Mouse (Mus musculus) left cerebral cortex, postnatal 14 days (tissue): ENCODE results near the gene Plekha7. TPM values are rescaled to one million over a fixed set of nuclear protein-coding genes. Genes with fewer than 3 reads are reported as not detected.

Experiments
- DNase-seq, 2 experiments: peaks; one replicate each; pipeline ENCODE4 v3.0.0; 2021 to 2022; ENCODE audit warnings: low spot score in 2 of 2, mixed read lengths in 1 of 2
- intact Hi-C: fragments of 180-260 bp; cut with DNase I; formaldehyde crosslinking; loops from one replicate; pipeline ENCODE4 v1.15.1; 2025
- total RNA-seq, 2 experiments: library from RNA; stranded (reverse); gene quantifications; 2 replicates each; pipeline ENCODE4 v1.2.3; 2021

Gene Plekha7
- total RNA-seq, 2 experiments from 2014 or later, result 21.0 to 23.5 TPM

DNA sequence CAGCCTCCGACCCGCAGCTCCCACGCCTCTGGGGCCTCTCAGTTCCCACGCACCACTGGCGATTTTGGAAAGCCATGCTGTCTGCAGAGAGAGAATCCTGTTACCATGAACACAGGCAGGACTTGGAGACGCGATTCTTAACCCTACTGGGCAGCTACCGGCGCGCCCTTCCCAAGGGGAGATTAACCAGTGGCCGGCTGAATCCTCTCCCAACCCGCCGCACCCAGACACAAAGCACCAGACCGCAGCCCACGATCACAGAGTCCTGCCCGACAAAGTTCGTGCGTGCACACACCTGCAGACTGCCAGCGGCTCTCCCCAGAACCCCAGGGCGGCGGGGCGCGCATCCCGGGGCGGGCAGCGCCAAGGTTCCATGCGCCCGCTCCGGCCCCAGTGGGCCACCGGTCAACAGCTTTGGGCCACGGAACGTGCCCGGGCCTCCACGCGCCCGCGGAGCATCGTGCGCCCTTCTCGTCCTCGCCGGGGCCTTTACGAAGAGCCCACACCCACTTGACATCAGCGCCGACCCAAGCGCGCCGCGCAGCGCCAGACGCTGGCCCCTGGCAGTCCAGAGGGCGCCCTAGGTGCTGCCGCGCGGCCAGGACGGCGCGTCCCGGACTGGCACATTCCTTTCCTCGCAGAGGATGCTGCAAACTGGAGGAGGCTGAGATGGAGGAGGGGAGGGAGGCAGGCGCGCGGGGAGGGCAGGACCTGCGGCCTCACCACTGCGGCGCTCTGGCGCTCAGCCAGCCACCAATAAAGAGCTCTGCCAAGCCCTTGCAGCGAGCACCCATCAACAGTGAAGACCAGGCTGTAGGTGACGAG, 70.8 kb downstream of the Plekha7 start:
- DNase-seq, result no peak

DNA sequence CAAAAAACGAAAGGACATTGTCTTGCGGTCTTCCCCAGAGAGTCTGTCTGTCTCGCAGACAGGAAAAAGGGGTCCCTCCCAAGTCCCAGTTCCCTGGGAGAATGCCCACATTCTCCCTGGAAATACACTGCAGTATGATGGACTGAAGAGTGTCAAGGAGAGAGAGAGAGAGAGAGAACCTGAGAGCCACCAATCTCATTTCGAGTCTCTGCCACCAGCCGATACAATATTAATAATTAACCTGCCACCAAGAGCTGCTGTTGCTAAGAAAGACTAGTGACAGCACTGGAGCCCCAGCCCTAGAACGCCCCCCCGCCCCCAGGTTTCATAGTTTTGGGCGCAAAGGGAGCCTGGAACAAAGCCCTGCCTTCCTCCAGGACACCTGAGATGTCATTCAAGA, 71.6 kb downstream of the Plekha7 start:
- intact Hi-C loops, result loop anchor here (5.0 kb wide), 1 partner anchor 74 kb away; no protein-coding TSS in a partner anchor
- DNase-seq, result no peak

More for the DNA sequence above, 70.8 kb downstream of the Plekha7 start:
- intact Hi-C loops, result loop anchor here (5.0 kb wide), 1 partner anchor 75 kb away; no protein-coding TSS in a partner anchor

DNA sequence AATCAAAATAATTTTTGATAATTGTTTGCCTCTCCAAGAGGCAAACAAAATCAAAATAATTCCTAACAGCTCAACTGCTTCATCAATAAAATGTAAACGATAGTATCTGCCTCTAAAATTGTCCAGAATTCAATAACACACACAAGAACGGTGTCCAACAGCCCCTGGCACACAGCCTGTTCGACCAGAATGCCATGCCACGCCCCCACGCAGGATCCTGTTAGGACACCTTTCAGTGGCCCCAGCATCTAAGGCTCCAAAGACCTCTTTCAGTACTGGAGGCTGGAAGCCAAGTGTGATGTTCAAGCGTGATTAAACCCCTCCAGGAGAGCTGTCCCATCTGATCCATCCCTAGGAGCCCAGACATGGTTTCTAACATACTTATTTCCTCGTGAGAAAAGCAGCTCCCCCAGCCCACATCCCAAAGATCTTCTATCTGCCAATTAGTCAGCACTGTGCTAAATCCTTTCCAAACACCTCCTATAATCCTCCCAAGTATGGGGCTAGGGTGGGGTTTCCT, 73.8 kb downstream of the Plekha7 start:
- no peak for DNase-seq
- intact Hi-C loops, result no loop called here

DNA sequence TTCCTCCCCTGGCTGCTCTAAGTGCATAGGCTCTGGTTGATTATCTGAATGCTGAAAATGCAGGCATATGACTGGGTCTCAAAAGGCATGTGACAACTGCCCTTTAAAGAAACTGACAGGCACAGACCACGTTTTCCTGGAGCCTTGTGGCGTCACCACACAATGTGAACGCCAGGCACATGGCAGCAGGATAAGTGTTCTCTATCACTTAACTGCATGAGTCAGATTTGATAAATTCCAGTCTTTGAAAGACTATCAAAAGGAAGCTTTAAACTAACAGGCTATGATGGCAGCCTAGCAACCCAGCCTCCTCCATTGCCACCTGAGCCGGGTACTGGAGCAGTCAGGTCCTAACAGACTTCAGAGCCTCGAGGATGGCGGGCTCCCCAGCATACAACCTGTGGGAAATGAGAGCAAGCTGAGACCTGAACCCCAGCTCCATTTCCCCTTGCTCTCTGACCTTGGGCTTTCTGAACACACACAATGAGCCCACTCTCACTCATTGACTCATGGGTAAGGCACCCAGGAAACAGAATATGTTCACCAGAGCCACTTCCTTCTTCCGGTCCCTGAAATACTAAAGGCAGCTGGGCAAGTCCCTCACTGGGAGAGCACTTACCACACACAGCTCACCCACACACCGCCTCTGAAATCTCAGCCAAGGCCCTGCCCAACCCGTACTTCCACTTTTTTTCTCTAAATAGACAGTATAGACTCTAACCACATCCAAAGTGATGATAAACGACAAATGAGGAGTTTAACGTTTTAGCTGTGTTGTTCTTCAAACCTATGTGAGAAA, 77.2 kb downstream of the Plekha7 start:
- peak in 1 of 2 experiments; percentile 37 for DNase-seq
- intact Hi-C loops, result no loop called here

DNA sequence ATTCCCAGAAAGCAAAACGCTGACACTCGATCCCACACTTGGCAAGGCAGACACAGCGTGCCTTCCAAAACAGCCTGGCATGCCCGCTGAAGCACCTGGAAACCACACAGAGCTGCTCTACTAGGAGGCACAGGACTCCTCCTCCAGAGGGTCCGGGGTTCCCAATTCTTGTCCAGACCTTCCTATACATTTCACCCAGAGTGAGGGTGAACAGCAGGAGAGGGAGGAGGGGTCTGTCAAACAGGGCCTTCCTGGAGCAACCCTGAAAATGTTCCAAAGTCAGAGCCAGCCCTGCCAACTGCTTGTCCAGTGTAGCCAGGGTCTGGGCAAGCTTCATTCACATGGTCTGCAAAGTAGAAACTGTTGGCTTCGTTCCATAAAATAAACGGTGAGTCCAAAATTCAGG, 81.3 kb downstream of the Plekha7 start:
- DNase-seq, result no peak
- intact Hi-C loops, result no loop called here

GRCm38 (mm10) chr7:116226316-116226715, 81.9 kb downstream of the Plekha7 start:
- intact Hi-C loops, result no loop called here
- DNase-seq, result no peak

DNA sequence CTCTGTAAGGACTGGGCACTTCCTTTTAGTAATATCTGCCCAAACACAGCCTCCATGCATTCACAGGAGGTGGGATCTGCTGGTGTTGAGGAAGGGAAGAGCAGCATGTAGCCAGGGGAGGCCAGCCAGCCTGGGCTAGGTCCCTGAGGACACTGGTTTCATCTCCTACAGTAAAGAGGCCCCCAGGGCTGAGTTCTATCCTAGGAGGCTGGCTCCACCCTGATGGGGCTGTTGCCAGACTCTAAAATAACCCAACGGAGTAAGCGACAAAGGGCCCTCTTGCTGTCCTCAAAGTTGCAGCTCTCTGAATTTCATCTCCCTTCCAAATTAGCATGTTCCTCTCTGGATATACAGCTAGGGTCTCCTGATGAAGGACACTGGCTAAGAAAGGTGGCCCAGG, 83.6 kb downstream of the Plekha7 start:
- DNase-seq, result no peak
- intact Hi-C loops, result no loop called here

DNA sequence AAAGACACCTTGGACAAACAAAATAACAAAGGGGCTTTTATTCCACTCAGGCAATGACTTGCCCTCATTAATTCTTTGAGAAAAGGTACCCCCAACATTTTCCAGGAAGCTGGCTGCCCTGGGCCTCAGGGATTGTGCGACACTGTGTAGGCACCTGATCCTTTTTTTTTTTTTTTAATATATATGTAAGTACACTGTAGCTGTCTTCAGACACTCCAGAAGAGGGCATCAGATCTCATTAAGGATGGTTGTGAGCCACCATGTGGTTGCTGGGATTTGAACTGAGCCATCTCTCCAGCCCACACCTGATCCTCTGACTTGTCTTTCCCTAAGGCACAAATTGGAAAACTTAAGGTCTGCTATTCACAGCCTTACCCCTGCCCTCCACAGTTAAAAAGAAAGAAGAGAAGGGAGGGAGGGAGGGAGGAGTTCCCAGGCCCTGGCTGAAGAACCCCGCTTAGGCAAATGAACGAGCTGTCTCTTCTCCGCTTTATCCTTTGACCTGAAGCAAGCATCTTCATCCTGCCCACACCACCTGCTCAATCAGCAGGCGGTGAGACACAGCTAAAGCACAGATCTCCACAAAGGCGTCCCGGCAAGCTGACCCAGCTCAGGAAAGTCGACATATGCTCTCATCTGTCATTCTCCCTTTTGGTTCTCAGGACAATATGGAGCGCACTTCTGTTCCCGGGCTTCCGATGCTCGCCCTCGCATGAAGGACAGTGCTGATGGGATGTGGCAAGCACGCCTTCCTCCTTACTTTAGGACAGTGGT, 85.0 kb downstream of the Plekha7 start:
- intact Hi-C loops, result no loop called here
- no peak for DNase-seq

- no peak for DNase-seq
Observed at GRCm38 (mm10) chr7:116222288-116223009, 85.7 kb downstream of the Plekha7 start.

GRCm38 (mm10) chr7:116221883-116222282, 86.3 kb downstream of the Plekha7 start:
- DNase-seq, result no peak
- intact Hi-C loops, result no loop called here

More at GRCm38 (mm10) chr7:116222288-116223009, 85.7 kb downstream of the Plekha7 start:
- intact Hi-C loops, result no loop called here

DNA sequence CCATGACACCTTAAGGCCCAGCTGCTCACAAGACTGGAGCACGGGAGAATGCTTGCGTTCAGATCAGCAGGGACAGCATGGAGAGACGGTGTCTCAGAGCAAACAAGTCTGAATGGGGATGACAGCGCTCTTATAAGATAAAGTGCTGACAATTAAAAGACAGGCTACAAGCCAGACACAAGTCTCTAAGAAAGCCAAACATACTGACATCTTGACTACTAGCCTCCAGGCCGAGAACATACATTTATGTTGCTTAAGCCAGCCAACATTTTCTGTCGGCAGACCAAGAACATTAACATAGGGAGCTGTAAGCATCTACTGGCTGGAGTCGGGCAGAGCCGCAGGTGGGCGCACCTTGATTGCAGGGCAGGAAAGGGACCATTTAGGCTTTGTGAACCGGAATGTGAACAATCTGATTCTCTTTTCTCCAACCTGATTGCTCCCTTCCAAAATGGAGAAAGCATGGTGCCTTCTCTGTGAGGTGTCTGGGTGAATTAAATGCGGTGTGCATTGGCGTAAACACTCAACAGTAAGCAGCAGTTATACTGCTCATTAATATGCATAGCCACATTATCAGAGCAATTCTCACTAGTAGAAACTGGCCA, 88.0 kb downstream of the Plekha7 start:
- intact Hi-C loops, result no loop called here
- no peak for DNase-seq

GRCm38 (mm10) chr7:116217747-116218146, 90.4 kb downstream of the Plekha7 start:
- DNase-seq, result peak in 1 of 2 experiments; percentile 62

DNA sequence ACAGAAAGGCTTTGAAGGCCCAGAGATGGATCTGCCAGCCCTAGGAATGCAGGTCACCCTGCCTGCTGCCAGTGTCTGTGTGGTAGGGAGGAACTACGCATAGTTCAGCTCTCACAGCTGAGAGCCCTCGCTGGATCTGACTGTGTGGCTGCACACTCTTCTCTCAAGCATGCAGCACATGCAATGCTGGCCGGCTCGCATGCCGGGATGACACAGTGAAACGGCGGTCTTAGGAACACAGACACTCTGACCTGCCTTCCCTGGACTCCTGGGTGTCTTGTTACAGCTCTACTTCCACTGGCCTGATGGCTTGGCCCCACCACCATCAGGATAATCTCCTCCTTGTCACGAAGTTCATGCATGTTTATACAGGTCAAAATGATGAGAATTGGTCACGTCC, 96.3 kb downstream of the Plekha7 start:
- intact Hi-C loops, result no loop called here
- DNase-seq, result no peak

More at GRCm38 (mm10) chr7:116217747-116218146, 90.4 kb downstream of the Plekha7 start:
- intact Hi-C loops, result no loop called here

- intact Hi-C loops, result no loop called here
Observed at GRCm38 (mm10) chr7:116209926-116210631, 98.1 kb downstream of the Plekha7 start.

GRCm38 (mm10) chr7:116208880-116209279, 99.3 kb downstream of the Plekha7 start:
- no peak for DNase-seq
- intact Hi-C loops, result no loop called here

More at GRCm38 (mm10) chr7:116209926-116210631, 98.1 kb downstream of the Plekha7 start:
- no peak for DNase-seq

GRCm38 (mm10) chr7:116206806-116207571, 101.2 kb downstream of the Plekha7 start:
- DNase-seq, result no peak
- intact Hi-C loops, result no loop called here

GRCm38 (mm10) chr7:116205451-116205850, 102.7 kb downstream of the Plekha7 start:
- intact Hi-C loops, result no loop called here
- DNase-seq, result no peak
